Mouse (Mus musculus): ENCODE measurements at regions not wholly inside any gene's neighbourhood (a gene's known extent, or its start where the extent isn't known, plus 50 kb on each side); places are given as distances from the start of the nearest gene placed in this dataset.
A peak's percentile ranks its signal among the peaks of the same experiment; 100 is the strongest.

DNA sequence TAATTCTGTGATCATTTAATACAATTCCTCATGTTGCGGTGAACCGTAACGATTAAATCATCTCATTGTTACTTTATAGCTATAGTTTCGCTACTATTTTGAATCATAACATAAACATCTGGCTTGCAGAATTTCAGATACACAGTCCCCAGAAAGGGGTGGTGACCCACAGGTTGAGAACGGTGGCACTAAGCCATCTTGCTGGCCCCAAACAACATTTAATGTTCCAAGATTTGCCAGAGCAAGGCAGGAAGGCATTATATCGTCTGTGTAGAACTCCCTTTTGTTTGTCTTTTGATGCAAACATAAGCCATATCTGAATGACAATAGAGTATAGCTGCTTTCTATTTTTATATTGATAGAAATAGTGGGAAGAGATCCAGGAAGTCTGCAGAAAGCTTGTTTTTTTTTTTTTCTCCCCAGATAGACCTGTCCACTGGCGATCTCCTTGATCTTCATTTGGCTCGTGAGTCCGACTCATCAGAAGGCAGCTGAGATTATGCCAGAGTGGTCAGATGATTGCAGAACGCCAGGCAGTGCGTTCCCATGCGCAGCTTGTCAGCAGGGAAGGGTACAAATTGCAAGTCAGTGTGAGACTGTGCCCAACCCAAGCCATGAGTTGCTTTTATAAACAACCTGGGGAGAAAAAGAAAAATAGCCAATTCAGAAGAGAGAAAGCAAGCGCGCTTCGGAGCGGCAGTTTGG is 213.9 kb downstream of the Dok5 start:
- no peak for DNase-seq (ENCODE audit: low read depth)

DNA sequence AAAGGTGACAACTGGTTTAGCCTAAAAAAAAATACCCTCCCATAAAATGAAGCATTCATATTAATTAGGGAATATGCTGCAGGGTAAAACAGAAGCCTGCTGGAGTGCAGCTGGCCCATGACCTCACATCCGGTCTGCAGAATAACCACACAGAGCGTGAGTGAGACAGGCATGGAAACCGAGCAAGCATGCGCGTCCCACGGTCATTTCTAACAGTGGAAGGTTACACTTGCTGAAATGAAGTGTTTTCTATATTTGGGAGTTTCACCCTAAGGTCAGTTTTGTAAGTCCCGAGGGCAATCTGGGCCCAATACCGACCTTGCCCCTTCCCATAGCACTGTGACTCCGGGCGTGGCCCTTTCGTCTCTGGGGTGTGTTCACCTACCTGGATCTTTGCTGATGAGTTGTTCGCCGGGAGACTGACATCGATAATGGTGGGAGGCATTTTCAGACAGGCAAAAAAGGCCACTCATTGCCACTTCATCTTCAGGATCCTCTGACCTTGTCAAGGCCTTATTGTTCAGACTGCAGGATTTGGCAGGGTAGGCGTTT is 214.6 kb downstream of the Dok5 start:
- DNase-seq (ENCODE audit: low read depth): no peak

DNA sequence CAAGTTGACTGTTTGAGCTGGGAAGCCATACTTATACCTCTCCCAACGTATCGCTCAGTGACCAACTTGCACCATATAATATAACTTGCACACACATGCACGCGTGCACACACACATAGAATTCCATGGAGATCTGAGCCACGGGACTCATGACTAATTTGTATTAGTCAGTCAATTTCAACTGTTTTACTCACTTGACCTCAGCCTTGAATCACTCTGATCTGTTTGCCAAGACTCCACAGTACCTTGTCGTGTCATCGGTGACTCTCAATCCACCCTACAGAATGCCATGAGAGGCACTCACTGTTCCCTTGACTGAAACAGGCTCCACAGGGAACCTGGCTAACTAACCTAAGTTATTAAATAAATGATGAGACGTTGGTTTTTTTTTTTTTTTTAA is 215.6 kb downstream of the Dok5 start:
- no peak for DNase-seq (ENCODE audit: low read depth)

DNA sequence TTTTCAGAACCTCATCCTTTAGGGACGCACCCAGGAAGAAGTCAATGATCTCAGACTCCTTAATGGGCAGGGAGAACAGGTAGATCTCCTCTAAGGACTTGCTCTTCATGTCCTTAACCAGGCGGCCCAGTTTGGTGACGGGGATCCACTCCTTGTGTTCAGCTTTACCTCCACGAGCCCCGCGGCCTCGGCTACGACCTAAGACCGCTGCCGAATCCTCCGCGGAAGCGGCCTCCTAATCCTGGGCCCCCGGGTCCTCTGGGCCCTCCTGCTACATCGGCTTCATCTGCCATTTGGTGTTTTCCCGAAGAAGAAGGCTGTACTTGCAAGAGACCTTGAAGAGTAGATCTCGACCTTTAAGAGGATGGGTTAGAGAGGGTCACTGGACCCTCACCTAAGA is 223.0 kb downstream of the Dok5 start:
- no peak for DNase-seq (ENCODE audit: low read depth)

DNA sequence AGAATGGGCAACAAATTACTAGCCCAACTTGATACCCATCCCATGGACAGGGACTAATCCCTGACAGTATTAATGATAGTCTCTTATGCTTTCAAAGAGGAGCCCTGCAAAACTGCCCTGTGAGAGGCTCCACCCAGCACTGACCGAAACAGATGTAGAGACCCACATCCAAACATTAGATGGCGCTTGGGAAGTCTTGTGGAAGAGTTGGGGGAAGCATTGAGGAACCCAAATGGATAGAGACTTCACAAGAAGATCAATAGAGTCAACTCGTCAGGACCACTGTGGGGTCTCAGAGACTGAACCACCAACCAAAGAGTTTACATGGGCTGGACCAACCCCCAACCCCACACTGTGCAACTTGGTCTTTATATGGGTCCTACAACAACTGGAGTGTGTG is 225.2 kb downstream of the Dok5 start:
- no peak for DNase-seq (ENCODE audit: low read depth)

DNA sequence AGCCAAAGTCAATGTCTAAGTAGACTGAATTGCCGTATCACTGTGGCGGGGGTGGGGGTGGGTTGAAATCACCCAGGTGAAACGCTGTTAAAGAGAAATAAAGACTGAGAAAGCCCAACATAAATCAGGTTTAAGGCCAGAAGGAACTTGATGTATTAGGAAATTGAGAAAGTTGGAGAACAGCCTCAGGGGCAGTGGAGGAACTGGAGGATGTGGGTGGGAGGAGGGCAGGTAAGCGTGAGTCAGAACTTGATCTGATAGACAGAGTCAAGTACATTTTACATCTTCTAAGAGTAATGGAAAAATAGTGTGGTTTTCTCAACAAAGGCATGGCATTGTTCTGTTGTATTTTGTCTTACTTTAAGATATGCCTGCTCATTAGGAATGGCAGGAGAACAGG is 228.8 kb downstream of the Dok5 start:
- peak; percentile 50 for DNase-seq (ENCODE audit: low read depth)

DNA sequence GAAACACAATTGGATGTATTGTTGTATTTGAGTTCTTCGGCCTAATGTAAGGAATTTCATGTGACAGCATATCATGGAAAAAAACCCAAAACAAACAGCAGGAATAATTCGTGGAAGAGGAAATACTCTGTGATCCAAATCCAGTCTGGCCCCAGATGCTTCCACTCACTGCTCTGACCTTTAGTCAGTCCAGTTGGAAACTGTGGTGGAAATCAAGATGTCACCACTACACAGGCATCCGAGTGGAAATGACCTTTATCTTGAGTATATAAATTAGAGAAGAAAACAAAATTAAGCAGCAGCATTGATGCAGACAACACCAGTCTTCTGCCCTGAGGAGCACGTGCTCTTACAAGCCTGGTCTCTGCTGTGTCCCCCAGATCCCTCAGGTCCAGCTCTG is 230.9 kb downstream of the Dok5 start:
- no peak for DNase-seq (ENCODE audit: low read depth)

DNA sequence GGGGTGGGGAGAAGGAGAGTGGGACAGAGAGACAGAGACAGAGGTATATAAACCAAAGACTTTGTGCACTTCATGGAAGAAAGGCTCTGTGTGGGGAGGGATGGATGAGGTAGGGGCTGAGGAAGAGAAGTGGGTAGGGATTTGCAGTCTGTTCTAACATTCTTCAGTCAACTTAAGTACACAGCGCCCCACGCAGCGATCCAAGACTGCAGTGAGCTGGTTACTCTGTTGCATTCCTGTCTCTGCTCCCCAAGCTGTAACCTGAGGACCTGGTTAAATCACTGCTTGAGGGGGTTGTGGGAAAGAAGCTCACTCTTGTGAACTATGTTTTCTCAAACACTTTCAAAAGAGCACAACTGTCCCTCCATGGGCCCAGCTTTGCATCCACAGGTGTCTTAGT is 237.8 kb downstream of the Dok5 start:
- DNase-seq (ENCODE audit: low read depth): no peak

DNA sequence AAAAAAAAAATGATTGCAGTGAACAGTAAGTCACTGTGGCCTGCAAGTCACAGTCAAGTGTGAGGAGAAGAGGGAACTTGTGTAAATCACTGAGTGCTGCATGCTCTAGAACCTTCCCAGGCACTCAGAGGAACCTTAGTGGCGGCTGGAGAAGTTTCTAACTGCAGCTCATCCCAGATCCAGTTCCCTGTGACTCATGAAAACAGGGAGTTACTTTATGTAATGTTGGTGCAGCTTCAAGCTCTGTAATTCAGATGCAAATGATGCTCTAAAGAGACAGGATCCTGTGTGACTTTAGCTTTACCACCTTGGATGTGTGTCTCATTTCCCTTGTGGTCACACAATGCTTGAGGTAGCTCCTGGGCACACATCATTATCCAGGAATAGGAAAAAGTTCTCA is 253.8 kb downstream of the Dok5 start:
- no peak for DNase-seq (ENCODE audit: low read depth)

DNA sequence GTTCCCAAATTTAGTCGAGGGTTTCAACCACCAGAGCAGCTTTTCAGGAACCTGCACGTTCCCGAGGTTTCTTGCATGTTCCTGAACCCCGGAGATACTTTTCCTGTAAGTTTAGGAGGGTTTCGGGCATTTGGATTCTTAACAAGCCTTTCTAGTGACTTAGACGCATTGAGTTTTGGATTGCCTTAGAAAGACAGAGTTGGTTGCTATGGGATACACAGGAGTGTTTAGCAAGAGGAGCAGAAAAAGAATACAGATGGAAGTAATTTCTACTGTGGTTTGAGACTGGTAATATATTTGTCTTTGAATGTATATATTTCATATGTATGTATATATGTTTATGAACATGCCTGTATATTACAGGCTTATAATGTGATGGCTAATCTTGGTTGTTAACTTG is 266.8 kb downstream of the Dok5 start:
- no peak for DNase-seq (ENCODE audit: low read depth)

DNA sequence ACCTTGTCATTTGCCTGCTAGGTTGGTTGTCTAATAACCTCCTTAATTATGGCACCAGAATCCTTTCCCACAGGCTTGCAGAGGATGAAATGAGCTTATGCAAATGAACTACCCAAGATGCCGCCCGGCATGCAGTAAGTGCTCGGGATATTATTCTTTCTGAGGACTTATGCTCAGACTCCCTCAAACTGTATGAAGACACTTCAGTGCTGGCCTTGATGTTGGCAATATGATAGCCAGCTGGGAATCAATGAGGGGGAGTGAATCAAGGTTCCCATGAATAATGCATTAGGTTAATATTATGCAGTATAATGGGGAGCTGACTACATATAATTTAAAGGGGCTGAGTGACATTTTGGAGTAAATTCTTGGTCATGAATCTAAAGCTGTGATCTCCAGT is 268.6 kb downstream of the Dok5 start:
- no peak for DNase-seq (ENCODE audit: low read depth)

DNA sequence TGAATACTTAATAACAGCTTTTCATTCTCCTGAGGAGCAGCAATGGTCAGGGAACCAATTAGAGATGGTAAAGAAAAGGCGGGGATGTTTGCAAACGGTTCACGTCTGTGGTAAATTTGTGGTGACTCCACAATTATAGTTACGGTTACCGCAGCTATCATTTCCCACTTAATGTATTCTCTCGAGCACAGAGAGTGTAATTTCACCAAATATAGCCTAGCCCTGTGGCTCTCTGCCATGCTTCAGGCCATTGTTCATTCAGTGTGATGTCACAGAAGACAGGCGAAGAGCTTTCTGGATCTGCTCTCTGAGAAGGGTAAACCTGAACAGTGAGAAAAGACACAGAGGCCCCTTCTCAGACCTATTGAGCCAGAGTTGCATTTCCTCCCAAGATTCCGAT is 296.9 kb downstream of the Dok5 start:
- no peak for DNase-seq (ENCODE audit: low read depth)
